Mouse (Mus musculus): ENCODE results near the gene Aplp1. TPM values are rescaled to one million over a fixed set of nuclear protein-coding genes. Genes with fewer than 3 reads are reported as not detected.

Aplp1 gene
- total and polyA plus RNA-seq, 2 experiments from 2014 or later = 811 to 923 TPM

DNA sequence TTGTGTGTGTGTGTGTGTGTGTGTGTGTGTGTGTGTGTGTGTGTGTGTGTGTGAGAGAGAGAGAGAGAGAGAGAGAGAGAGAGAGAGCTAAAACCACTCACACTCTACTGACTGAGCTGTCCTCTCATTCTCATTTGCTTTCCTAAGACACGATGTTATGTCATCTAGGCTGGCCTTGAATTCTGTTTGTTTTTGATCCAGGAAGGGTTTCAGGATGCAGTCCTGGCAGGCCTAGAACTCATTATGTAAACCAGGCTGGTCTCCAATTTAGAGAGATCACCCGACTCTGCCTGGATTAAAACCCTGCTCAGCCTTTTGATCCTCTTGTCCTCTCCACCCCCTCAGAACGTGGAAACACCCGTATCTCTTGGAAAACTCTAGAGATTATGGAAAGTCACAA, 18.7 kb upstream of the Aplp1 start:
- ATAC-seq (ENCODE audit: low FRiP score) = no peak
- H3K27me3 ChIP-seq (ENCODE audit: insufficient read depth, low read length) = peaks cover 56% of the 10 kb centered on the region
- DNase-seq (ENCODE audit: low spot score) = no peak
- 11% methylated on average over 4 of the region's 4 CpGs for WGBS
- H3K9ac ChIP-seq (replicated peaks; ENCODE audit: low read length, poor library complexity, severe bottlenecking) = no peak overlapping the region
- 0 out of 2 replicates have a peak, but pooled peaks cover 3% of the 10 kb centered on the region for H3K4me1 ChIP-seq (ENCODE audit: insufficient read depth, low read length)
- no peak for TF ChIP-seq CTCF (IDR thresholded peaks at IDR 0.05)
- no peak overlapping the region for H3K27ac ChIP-seq (ENCODE audit: low read depth, low read length)
- no peaks in the 10 kb centered on the region for H3K36me3 ChIP-seq (ENCODE audit: insufficient read depth, low read length)
- H3K4me3 ChIP-seq (ENCODE audit: low read depth, low read length) = no peak overlapping the region
- H3K4me2 ChIP-seq (ENCODE audit: low read depth, low read length, poor library complexity, severe bottlenecking) = no peak overlapping the region
- H3K9me3 ChIP-seq (ENCODE audit: low read length) = no peaks in the 10 kb centered on the region

DNA sequence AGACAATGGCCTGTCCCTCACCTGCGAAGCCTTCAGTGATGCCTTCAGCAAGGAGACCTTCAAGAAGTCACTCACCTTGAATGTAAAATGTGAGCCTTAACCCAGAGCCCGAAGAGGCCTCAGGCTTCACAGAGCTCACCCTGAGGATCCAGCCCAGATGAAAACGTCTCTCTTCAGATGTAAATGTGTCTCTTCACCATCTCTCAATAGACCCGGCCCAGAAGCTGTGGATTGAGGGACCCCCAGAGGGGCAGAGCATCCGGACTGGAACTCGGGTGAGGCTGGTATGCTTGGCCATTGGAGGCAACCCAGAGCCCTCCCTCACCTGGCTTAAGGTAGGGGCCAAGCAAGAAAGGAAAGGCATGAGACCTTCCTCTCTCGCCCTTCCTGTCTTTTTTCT, 18.2 kb upstream of the Aplp1 start:
- no peak overlapping the region for H3K4me3 ChIP-seq (ENCODE audit: low read depth, low read length)
- no peak for ATAC-seq (ENCODE audit: low FRiP score)
- no peaks in the 10 kb centered on the region for H3K9me3 ChIP-seq (ENCODE audit: low read length)
- DNase-seq (ENCODE audit: low spot score) = no peak
- no peak for TF ChIP-seq CTCF (IDR thresholded peaks at IDR 0.05)
- H3K27me3 ChIP-seq (ENCODE audit: insufficient read depth, low read length) = peaks cover 56% of the 10 kb centered on the region
- 0 out of 2 replicates have a peak, but pooled peaks cover 3% of the 10 kb centered on the region for H3K4me1 ChIP-seq (ENCODE audit: insufficient read depth, low read length)
- H3K9ac ChIP-seq (replicated peaks; ENCODE audit: low read length, poor library complexity, severe bottlenecking) = no peak overlapping the region
- H3K36me3 ChIP-seq (ENCODE audit: insufficient read depth, low read length) = no peaks in the 10 kb centered on the region
- no peak overlapping the region for H3K4me2 ChIP-seq (ENCODE audit: low read depth, low read length, poor library complexity, severe bottlenecking)
- 21% methylated on average over 7 of the region's 7 CpGs for WGBS
- no peak overlapping the region for H3K27ac ChIP-seq (ENCODE audit: low read depth, low read length)

DNA sequence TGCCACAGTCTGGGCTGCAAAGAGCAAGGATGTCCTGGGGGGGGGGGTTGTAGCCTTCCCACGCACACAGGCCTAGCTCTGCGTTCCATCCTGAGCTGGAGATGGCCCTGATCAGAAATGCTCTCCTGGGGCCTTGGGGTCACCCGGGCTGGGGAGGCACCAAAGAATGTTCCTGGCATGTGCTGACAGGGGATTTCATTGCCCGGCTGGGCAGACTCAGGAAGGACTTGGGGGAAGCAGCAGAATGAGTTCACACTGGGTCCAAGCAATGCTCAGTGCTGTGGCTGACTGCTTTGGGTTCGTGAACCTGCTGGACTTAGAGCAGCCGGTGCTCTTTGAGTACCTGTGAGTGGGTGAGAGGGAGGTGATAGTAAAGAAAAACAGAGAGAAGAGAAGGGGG, 14.1 kb upstream of the Aplp1 start:
- Histone ChIP-seq H3K4me1 (ENCODE audit: insufficient read depth, low read length) (peaks cover 3% of the 10 kb centered on the region; the same call in 1 of the 2 replicates), H3K9me3 (ENCODE audit: low read length) (no peaks in the 10 kb centered on the region), H3K4me3 (ENCODE audit: low read depth, low read length) (no peak overlapping the region), H3K27ac (ENCODE audit: low read depth, low read length) (no peak overlapping the region), H3K36me3 (ENCODE audit: insufficient read depth, low read length) (no peaks in the 10 kb centered on the region), H3K9ac (replicated peaks; ENCODE audit: low read length, poor library complexity, severe bottlenecking) (no peak overlapping the region), H3K27me3 (ENCODE audit: insufficient read depth, low read length) (peaks cover 52% of the 10 kb centered on the region), H3K4me2 (ENCODE audit: low read depth, low read length, poor library complexity, severe bottlenecking) (no peak overlapping the region)
- WGBS = 33% methylated on average over 6 of the region's 6 CpGs
- no peak for DNase-seq (ENCODE audit: low spot score)
- ATAC-seq (ENCODE audit: low FRiP score) = no peak
- TF ChIP-seq CTCF (IDR thresholded peaks at IDR 0.05) = no peak

DNA sequence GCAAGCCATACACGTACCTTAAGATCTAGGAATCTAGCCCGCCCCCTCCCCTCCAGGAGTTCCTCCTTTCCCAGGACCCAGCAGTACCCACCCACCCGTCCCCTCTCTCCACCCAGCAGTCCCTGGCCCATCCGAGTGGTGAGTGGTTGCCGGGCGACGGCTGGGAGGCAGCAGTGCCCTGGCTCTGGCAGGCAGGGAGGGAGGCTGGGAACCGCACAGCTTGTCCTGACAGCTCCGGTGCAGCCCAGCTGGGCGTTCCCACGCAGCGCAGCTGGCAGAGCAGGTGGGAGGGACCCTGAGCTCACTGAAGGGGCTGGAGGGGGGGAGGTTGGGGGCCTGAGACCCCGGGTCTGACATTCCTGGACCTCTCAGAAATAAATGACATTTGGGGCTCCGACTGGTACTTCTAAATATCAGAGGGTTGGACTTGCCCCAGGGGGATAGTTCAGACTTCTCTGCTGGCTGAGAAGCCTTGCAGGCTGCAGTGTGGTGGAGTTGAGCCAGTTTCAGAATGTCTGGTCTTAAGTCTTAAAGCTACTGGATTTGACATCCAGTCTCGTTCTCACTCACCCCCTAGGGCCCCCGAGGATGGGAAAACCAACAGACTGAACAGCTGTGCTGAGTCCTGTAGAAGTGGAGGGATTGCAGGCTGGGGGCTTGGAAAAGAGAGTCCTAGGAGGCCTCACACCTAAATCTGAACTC, 12.4 kb upstream of the Aplp1 start, which contains the start of the genes Kirrel2 and Nphs1:
Gene Kirrel2, minus strand, starts transcription at position 62 of the 702 bp plus-strand sequence.
Gene Nphs1, plus strand, starts transcription at position 687 of the 702 bp plus-strand sequence.
- Histone ChIP-seq H3K4me1 (ENCODE audit: insufficient read depth, low read length) (peaks cover 8% of the 10 kb centered on the region; the same call in 1 of the 2 replicates), H3K4me3 (ENCODE audit: low read depth, low read length) (peak within 1 kb of the TSS; percentile 29), H3K4me2 (ENCODE audit: low read depth, low read length, poor library complexity, severe bottlenecking) (peak within 1 kb of the TSS; percentile 59), H3K27ac (ENCODE audit: low read depth, low read length) (no peak within 1 kb of the TSS), H3K36me3 (ENCODE audit: insufficient read depth, low read length) (no peaks in the 10 kb centered on the region), H3K27me3 (ENCODE audit: insufficient read depth, low read length) (peaks cover 66% of the 10 kb centered on the region), H3K9me3 (ENCODE audit: low read length) (no peaks in the 10 kb centered on the region), H3K9ac (replicated peaks; ENCODE audit: low read length, poor library complexity, severe bottlenecking) (0 out of 2 replicates have a peak within 1 kb of the TSS, but pooled peaks have one; percentile 5)
- TF ChIP-seq CTCF (IDR thresholded peaks at IDR 0.05) = no peak
- ATAC-seq (ENCODE audit: low FRiP score) (peak; percentile 44; the same call in 1 of the 2 replicates), DNase-seq (ENCODE audit: low spot score) (peak; percentile 73)
- WGBS = under 1% methylated on average over 16 of the region's 16 CpGs

DNA sequence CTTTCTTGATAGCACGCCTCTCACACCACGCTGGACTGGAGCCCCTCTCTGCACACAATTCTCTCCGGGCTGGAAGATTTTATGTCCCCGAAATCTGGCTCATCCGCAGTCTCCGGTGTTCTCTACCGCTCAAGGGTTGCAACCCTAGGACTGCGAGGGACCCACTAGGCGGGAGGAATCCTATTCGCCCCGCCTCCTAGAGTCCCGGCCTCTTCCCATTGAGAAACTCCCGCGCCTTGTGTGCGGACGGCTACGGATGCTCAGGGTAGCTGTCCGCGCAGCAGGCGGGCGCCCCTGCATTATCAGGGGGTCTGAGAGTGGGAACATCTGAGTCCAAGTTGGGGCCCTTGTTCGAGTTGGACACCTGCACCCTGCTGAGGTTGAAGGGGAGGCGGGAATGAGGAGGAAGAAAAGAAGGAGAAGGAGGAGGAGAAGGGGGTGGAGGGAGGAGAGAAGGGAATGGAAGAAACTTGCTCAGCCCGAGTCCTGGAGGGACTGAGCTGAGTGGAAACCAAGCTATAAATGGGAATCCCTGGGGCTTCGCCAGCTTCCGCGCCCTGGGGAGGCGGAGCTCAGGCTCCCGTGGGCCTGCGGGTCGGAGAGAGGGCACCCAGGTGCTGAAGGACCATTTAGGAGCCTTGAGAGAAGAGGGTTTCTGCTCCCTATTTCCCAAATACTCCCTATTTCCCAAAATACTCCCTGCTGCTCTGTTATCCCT, 11.7 kb upstream of the Aplp1 start:
- DNase-seq (ENCODE audit: low spot score) (no peak), ATAC-seq (ENCODE audit: low FRiP score) (no peak)
- H3K4me1 ChIP-seq (ENCODE audit: insufficient read depth, low read length) = peaks cover 8% of the 10 kb centered on the region; the same call in 1 of the 2 replicates
- 1% methylated on average over 30 of the region's 31 CpGs for WGBS
- H3K36me3 ChIP-seq (ENCODE audit: insufficient read depth, low read length) = no peaks in the 10 kb centered on the region
- peak overlapping the region; percentile 29 for H3K4me3 ChIP-seq (ENCODE audit: low read depth, low read length)
- no peaks in the 10 kb centered on the region for H3K9me3 ChIP-seq (ENCODE audit: low read length)
- peaks cover 69% of the 10 kb centered on the region for H3K27me3 ChIP-seq (ENCODE audit: insufficient read depth, low read length)
- peak overlapping the region; percentile 59 for H3K4me2 ChIP-seq (ENCODE audit: low read depth, low read length, poor library complexity, severe bottlenecking)
- TF ChIP-seq CTCF (IDR thresholded peaks at IDR 0.05) = no peak
- no peak overlapping the region for H3K9ac ChIP-seq (replicated peaks; ENCODE audit: low read length, poor library complexity, severe bottlenecking)
- H3K27ac ChIP-seq (ENCODE audit: low read depth, low read length) = no peak overlapping the region

DNA sequence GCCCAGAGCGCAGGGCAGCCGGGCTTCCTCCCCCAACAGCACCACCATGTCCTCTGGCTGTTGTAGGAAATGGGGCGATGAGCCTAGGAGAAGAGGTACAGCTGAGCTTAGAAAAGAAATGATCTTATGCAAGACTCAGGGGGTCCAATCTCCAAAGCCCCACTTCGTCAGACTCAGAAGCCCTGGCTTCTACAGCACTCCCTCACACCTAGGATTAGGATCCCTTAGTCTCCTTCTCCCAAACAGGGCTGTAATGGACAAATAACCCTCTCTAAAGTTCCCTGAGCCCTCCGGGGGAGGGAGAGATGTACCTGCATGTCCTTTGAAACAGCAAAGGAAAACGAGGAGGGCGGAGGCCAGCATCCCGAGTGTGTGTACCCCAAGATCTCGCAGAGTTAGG, 11.2 kb upstream of the Aplp1 start:
- H3K9ac ChIP-seq (replicated peaks; ENCODE audit: low read length, poor library complexity, severe bottlenecking) = no peak overlapping the region
- H3K9me3 ChIP-seq (ENCODE audit: low read length) = no peaks in the 10 kb centered on the region
- peak overlapping the region; percentile 29; the same call in 1 of the 2 replicates for H3K4me3 ChIP-seq (ENCODE audit: low read depth, low read length)
- no peaks in the 10 kb centered on the region for H3K36me3 ChIP-seq (ENCODE audit: insufficient read depth, low read length)
- H3K27me3 ChIP-seq (ENCODE audit: insufficient read depth, low read length) = peaks cover 63% of the 10 kb centered on the region
- peaks cover 8% of the 10 kb centered on the region; the same call in 1 of the 2 replicates for H3K4me1 ChIP-seq (ENCODE audit: insufficient read depth, low read length)
- no peak overlapping the region for H3K27ac ChIP-seq (ENCODE audit: low read depth, low read length)
- peak overlapping the region; percentile 59 for H3K4me2 ChIP-seq (ENCODE audit: low read depth, low read length, poor library complexity, severe bottlenecking)
- WGBS = 2% methylated on average over 9 of the region's 9 CpGs
- no peak for TF ChIP-seq CTCF (IDR thresholded peaks at IDR 0.05)
- ATAC-seq (ENCODE audit: low FRiP score) (no peak), DNase-seq (ENCODE audit: low spot score) (no peak)

Data from midbrain, postnatal 0 days (tissue).